Mouse (Mus musculus) lung, postnatal 0 days (tissue): ENCODE results near the gene Naxd. TPM values are rescaled to one million over a fixed set of nuclear protein-coding genes. Genes with fewer than 3 reads are reported as not detected.
"Not testable (repeated sequence)": the region's sequence is repeated elsewhere in the genome, so short reads cannot be mapped to it uniquely, and the experiment has no call there.

Experiments
- ATAC-seq: fragments of 200-750 bp; cut with Nextera tagmentation; 2 replicates; pipeline ENCODE4 v1.8.0; 2017; ENCODE audit warnings: moderate library complexity
- DNase-seq: peaks from one replicate; pipeline ENCODE4 v3.0.0-alpha.2; 2016; ENCODE audit warnings: low spot score
- H3K27ac ChIP-seq: fragments of 300-500 bp; sonication (generic); 2 replicates; pipeline ENCODE4 v1.5.1; 2014; ENCODE audit warnings: antibody characterized with exemption, mild to moderate bottlenecking, low read length, mixed read lengths
- H3K27me3 ChIP-seq: fragments of 300-500 bp; sonication (generic); replicated peaks from 2 replicates; pipeline ENCODE4 v1.6.1; 2014; ENCODE audit warnings: low read length, mixed read lengths; ENCODE audit not compliant: insufficient read depth
- H3K36me3 ChIP-seq: fragments of 300-500 bp; sonication (generic); 2 replicates; pipeline ENCODE4 v1.6.1; 2014; ENCODE audit warnings: low read length, mixed read lengths; ENCODE audit not compliant: insufficient read depth
- H3K4me1 ChIP-seq: fragments of 300-500 bp; sonication (generic); 2 replicates; pipeline ENCODE4 v1.6.1; 2014; ENCODE audit warnings: antibody characterized with exemption, low read depth, low read length, mixed read lengths; ENCODE audit not compliant: insufficient read depth
- H3K4me2 ChIP-seq: fragments of 300-500 bp; sonication (generic); replicated peaks from 2 replicates; pipeline ENCODE4 v1.6.1; 2014; ENCODE audit warnings: low read depth, mild to moderate bottlenecking, low read length, moderate library complexity, mixed read lengths
- H3K4me3 ChIP-seq: fragments of 300-500 bp; sonication (generic); 2 replicates; pipeline ENCODE4 v1.5.1; 2014; ENCODE audit warnings: low read depth, low read length
- H3K9ac ChIP-seq: fragments of 300-500 bp; sonication (generic); replicated peaks from 2 replicates; pipeline ENCODE4 v1.6.1; 2014; ENCODE audit warnings: low read depth, mild to moderate bottlenecking
- H3K9me3 ChIP-seq: fragments of 300-500 bp; sonication (generic); 2 replicates; pipeline ENCODE4 v1.6.1; 2016; ENCODE audit warnings: low read length, mixed read lengths
- CTCF ChIP-seq: IDR thresholded peaks from 2 replicates; pipeline ENCODE4 v1.5.1; 2016; ENCODE audit warnings: antibody characterized with exemption, mild to moderate bottlenecking
- EP300 ChIP-seq: IDR thresholded peaks from 2 replicates; pipeline ENCODE4 v1.6.1; 2016; ENCODE audit warnings: antibody characterized with exemption, mild to moderate bottlenecking, control low read depth
- WGBS: fragments of 180-500 bp; shearing (Covaris S2); extraction: QIAGEN DNeasy Blood & Tissue Kit; methylation state at CpG from one replicate; pipeline ENCODE4 v1.1.7; 2014; 5-methylcytosine and 5-hydroxymethylcytosine counted together
- polyA plus RNA-seq: library from polyadenylated mRNA; unstranded; fragments of >200 nt; fragmentation: Nextera tagmentation; extraction: Ambion mirVana; gene quantifications from 2 replicates; pipeline ENCODE4 v1.2.1, GENCODE M21; 2015

The Naxd gene
- polyA plus RNA-seq, 1 experiment from 2014 or later = 223 TPM

DNA sequence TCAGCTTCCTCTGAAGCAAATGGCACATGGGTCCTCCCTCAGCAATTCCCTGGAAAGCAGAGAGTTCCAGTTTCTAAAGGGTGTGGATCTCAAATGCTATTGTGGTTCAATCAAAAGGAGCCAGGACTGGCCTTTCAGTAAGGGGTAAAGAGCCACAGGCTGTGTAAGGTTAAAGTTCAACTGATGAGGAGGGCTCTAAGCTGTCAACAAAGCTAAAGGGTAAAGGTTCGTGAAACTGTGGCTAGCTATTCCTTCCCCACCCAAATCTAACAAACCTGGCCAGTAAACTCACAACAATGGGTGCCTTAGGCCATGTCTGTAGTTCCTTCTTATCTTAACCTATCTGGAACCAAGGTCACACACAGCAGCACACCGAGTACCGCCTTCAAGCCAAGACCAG, 15.4 kb upstream of the Naxd start:
- Histone ChIP-seq H3K4me1 (peaks cover 14% of the 10 kb centered on the region; the same call in 1 of the 2 replicates), H3K27ac (no peak overlapping the region), H3K9me3 (no peaks in the 10 kb centered on the region), H3K36me3 (no peaks in the 10 kb centered on the region), H3K27me3 (no peaks in the 10 kb centered on the region), H3K9ac (no peak overlapping the region), H3K4me3 (no peak overlapping the region), H3K4me2 (no peak overlapping the region)
- no peak for ATAC-seq
- DNase-seq = no peak
- no peak for TF ChIP-seq CTCF
- TF ChIP-seq EP300 = no peak
- 78% methylated on average over 3 of the region's 3 CpGs for WGBS

- no peak for TF ChIP-seq EP300
- no peaks in the 10 kb centered on the region for H3K27me3 ChIP-seq
- no peak overlapping the region for H3K27ac ChIP-seq
- peaks cover 8% of the 10 kb centered on the region; the same call in 1 of the 2 replicates for H3K4me1 ChIP-seq
- DNase-seq = no peak
- H3K36me3 ChIP-seq = no peaks in the 10 kb centered on the region
- no peaks in the 10 kb centered on the region for H3K9me3 ChIP-seq
- no peak overlapping the region for H3K4me2 ChIP-seq
- WGBS = 63% methylated on average over 3 of the region's 3 CpGs
- no peak overlapping the region for H3K9ac ChIP-seq
- ATAC-seq = no peak
- H3K4me3 ChIP-seq = no peak overlapping the region
Observed at GRCm38 (mm10) chr8:11482537-11482936, 14.8 kb upstream of the Naxd start.

DNA sequence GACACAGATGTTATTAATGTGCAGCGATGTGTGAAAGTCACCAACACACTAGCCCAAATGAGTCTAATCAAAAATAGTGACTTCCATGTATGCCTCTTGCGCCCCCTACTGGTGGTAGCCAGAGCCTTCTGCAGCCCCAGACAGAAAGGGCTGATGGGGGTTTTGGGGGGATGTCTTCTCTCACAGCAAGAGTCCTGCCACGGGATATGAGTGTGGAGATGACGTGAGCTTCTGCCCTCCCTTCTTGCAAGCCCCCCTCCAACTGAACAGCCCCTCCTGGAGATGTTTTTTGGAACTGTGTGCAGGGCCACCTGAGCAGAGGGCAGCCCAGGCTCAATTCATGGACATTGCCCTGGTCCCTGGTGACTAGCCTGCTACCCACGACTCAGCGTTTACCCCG, 11.2 kb upstream of the Naxd start:
- H3K27ac ChIP-seq = no peak overlapping the region
- WGBS = 23% methylated on average over 7 of the region's 7 CpGs
- TF ChIP-seq EP300 = no peak
- peak; percentile 95 for TF ChIP-seq CTCF
- DNase-seq (peak; percentile 75), ATAC-seq (peak; percentile 43; the same call in 1 of the 2 replicates)
- no peaks in the 10 kb centered on the region for H3K4me1 ChIP-seq
- H3K4me2 ChIP-seq = no peak overlapping the region
- H3K36me3 ChIP-seq = no peaks in the 10 kb centered on the region
- no peak overlapping the region for H3K4me3 ChIP-seq
- no peak overlapping the region for H3K9ac ChIP-seq
- no peaks in the 10 kb centered on the region for H3K9me3 ChIP-seq
- H3K27me3 ChIP-seq = no peaks in the 10 kb centered on the region; the same call in 1 of the 2 replicates

- Histone ChIP-seq H3K27me3 (no peaks in the 10 kb centered on the region; the same call in 1 of the 2 replicates), H3K9ac (no peak overlapping the region), H3K4me2 (no peak overlapping the region), H3K4me3 (no peak overlapping the region), H3K9me3 (no peaks in the 10 kb centered on the region), H3K36me3 (no peaks in the 10 kb centered on the region), H3K4me1 (no peaks in the 10 kb centered on the region), H3K27ac (no peak overlapping the region)
- ATAC-seq = no peak
- TF ChIP-seq EP300 (no peak), CTCF (no peak)
- 60% methylated on average over 4 of the region's 4 CpGs for WGBS
- no peak for DNase-seq
Observed at GRCm38 (mm10) chr8:11487229-11487628, 10.1 kb upstream of the Naxd start.

- H3K4me1 ChIP-seq, H3K9me3 ChIP-seq, H3K4me3 ChIP-seq, H3K4me2 ChIP-seq, H3K36me3 ChIP-seq, H3K27ac ChIP-seq, ATAC-seq, H3K27me3 ChIP-seq, DNase-seq, H3K9ac ChIP-seq: not testable (repeated sequence)
- 77% methylated on average over 2 of the region's 2 CpGs for WGBS
Observed at GRCm38 (mm10) chr8:11492340-11492739, 5.0 kb upstream of the Naxd start.

DNA sequence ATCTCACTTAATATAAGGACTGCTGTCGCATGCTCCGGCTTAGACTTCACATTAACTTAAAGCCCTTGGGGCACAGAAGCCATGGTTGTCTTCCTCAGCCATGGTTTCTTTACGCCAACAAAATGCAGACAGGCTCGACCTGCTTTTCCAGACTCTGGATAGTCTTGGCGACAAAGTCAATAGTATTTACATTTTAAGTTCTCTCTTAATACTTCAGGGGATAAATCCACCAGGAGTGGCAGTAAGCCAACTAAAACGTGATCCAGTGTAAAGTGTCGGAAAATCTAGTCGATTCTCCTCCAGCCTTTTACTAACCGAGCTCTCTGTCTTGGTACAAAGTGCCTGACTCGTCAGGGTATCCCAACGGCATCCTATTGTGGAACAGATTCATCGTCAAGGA, 975 bp downstream of the Naxd start:
- peak; percentile 53 for DNase-seq
- WGBS = 57% methylated on average over 12 of the region's 12 CpGs
- H3K27ac ChIP-seq = peak overlapping the region; percentile 87

More for the DNA sequence above, 975 bp downstream of the Naxd start:
- ATAC-seq = no peak
- Histone ChIP-seq H3K4me2 (peak overlapping the region; percentile 61), H3K4me1 (peaks cover 7% of the 10 kb centered on the region; the same call in 1 of the 2 replicates), H3K9me3 (no peaks in the 10 kb centered on the region), H3K36me3 (no peaks in the 10 kb centered on the region), H3K4me3 (peak overlapping the region; percentile 79), H3K9ac (no peak overlapping the region), H3K27me3 (no peaks in the 10 kb centered on the region)
- TF ChIP-seq EP300 (no peak; the same call in 1 of the 2 replicates), CTCF (no peak)
